Comparison of ENCODE assay signal across 19 mouse cellular contexts in the genomic region with DNA sequence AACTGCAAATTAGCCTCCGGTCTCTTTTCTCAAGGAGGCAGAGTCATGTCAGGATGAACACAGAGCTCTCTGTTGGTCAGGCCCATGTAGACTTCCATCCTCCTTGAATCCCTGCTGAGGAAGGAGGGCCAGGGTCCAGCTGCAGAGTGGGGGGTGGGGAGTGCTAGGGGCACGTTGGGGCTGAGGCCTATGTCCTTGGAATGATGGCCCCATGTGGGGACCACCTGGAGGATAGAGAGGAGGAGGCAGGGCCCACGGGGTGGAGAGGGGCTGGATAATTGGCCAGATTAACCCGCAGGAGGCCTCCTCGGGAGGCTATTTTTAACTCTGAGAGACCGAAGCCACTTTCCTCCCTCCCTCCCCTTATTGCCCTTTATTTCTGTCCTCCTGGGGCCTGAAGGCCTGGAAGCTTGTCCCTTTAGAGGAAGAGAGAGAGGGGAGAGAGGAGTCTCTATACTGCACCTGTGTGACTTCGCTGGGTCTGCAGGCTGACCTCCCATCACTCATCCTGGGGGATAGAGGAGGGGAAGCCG. TPM values are rescaled to one million over a fixed set of nuclear protein-coding genes. Genes with fewer than 3 reads are reported as not detected.
DNase-seq lines count a peak whose midpoint lies in the region; ATAC-seq and TF ChIP-seq lines count a peak whose summit lies in the region.
"Had no signal": no experiment of that assay in that cellular context is flagged by ENCODE, and none has a peak within 500 bp of the region (broad histone marks: within the 10 kb centered on the region; RNA-seq: fewer than 3 reads in every experiment).

No protein-coding gene starts in this region.

- peaks cover 4% of the 10 kb centered on the region; the same call in 1 of the 2 replicates for H3K27me3 ChIP-seq in midbrain, embryonic 14.5 days (ENCODE audit: control insufficient read depth, insufficient read depth, low read length)
- H3K27me3 ChIP-seq in midbrain, embryonic 15.5 days (replicated peaks) = peaks cover 3% of the 10 kb centered on the region; the same call in 1 of the 2 replicates
- peaks cover 39% of the 10 kb centered on the region for H3K27me3 ChIP-seq in heart, embryonic 13.5 days (replicated peaks)
- H3K27me3 ChIP-seq in limb, embryonic 10.5 days (ENCODE audit: low read depth, poor library complexity, severe bottlenecking) = peaks cover 43% of the 10 kb centered on the region
- peaks cover 24% of the 10 kb centered on the region for H3K27me3 ChIP-seq in neural tube, embryonic 15.5 days (replicated peaks)

- WGBS in midbrain, embryonic 14.5 days = 12% methylated on average over 8 of the region's 8 CpGs
- WGBS in midbrain, embryonic 15.5 days = 11% methylated on average over 8 of the region's 8 CpGs
- 17% methylated on average over 8 of the region's 8 CpGs for WGBS in heart, embryonic 13.5 days
- WGBS in limb, embryonic 10.5 days = 15% methylated on average over 8 of the region's 8 CpGs
- WGBS in neural tube, embryonic 15.5 days = 13% methylated on average over 8 of the region's 8 CpGs

- H3K4me3 ChIP-seq in gastrocnemius, adult 2 months = no peak overlapping the region; the same call in 1 of the 2 replicates
- no peak overlapping the region for H3K4me3 ChIP-seq in midbrain, embryonic 14.5 days (replicated peaks; ENCODE audit: low read depth, low read length)
- H3K4me3 ChIP-seq in midbrain, embryonic 15.5 days = no peak overlapping the region
- H3K4me3 ChIP-seq in heart, embryonic 13.5 days = no peak overlapping the region
- H3K4me3 ChIP-seq in limb, embryonic 10.5 days = 0 out of 2 replicates have a peak overlapping the region, but pooled peaks have one; percentile 5
- H3K4me3 ChIP-seq in neural tube, embryonic 15.5 days (replicated peaks) = no peak overlapping the region
- H3K4me3 ChIP-seq: midbrain, embryonic 12.5 days; myocyte had no signal

- no peaks in the 10 kb centered on the region for H3K9me3 ChIP-seq in midbrain, embryonic 14.5 days (ENCODE audit: control insufficient read depth, low read length)
- no peaks in the 10 kb centered on the region for H3K9me3 ChIP-seq in midbrain, embryonic 15.5 days
- H3K9me3 ChIP-seq in heart, embryonic 13.5 days = no peaks in the 10 kb centered on the region
- no peaks in the 10 kb centered on the region for H3K9me3 ChIP-seq in limb, embryonic 10.5 days (replicated peaks)
- H3K9me3 ChIP-seq in neural tube, embryonic 15.5 days (replicated peaks) = no peaks in the 10 kb centered on the region
- H3K9me3 ChIP-seq: G1E; midbrain, embryonic 12.5 days had no signal

- no peak for TF ChIP-seq CTCF in gastrocnemius, adult 2 months (IDR thresholded peaks at IDR 0.05)

- ATAC-seq in midbrain, embryonic 14.5 days (ENCODE audit: low FRiP score, low TSS enrichment) = no peak
- ATAC-seq in midbrain, embryonic 15.5 days (replicated peaks) = no peak
- ATAC-seq in heart, embryonic 13.5 days (ENCODE audit: extremely low read depth, insufficient number of reproducible peaks, low FRiP score, low TSS enrichment) = no peak
- no peak for ATAC-seq in neural tube, embryonic 15.5 days (ENCODE audit: low FRiP score)
- ATAC-seq: activated CD4-positive, CD25-positive, alpha-beta regulatory T cell, adult 4 months; lung, postnatal 0 days had no signal

- no peak for DNase-seq in gastrocnemius, adult 2 months
- no peak for DNase-seq in gastrocnemius, postnatal 36 days
- DNase-seq in midbrain, embryonic 14.5 days = no peak
- no peak for DNase-seq in limb, embryonic 10.5 days (ENCODE audit: low spot score)
- no peak for DNase-seq in adrenal gland, adult (ENCODE audit: inconsistent age in 2 of 2, low spot score in 1 of 2)
- DNase-seq: adrenal gland, postnatal 36 days; gastrocnemius, postnatal 10 days; kidney, adult 11 months; liver had no signal

- H3K4me2 ChIP-seq in midbrain, embryonic 14.5 days (ENCODE audit: low read length) = no peak overlapping the region
- no peak overlapping the region for H3K4me2 ChIP-seq in midbrain, embryonic 15.5 days
- H3K4me2 ChIP-seq in heart, embryonic 13.5 days = peak overlapping the region; percentile 34; the same call in 1 of the 2 replicates
- no peak overlapping the region for H3K4me2 ChIP-seq in neural tube, embryonic 15.5 days
- H3K4me2 ChIP-seq: midbrain, embryonic 12.5 days had no signal

- 0 out of 2 replicates have a peak overlapping the region, but pooled peaks have one; percentile 20 for H3K9ac ChIP-seq in midbrain, embryonic 14.5 days (replicated peaks; ENCODE audit: low read length)
- H3K9ac ChIP-seq in midbrain, embryonic 15.5 days = no peak overlapping the region
- peak overlapping the region; percentile 54; the same call in 1 of the 2 replicates for H3K9ac ChIP-seq in heart, embryonic 13.5 days
- H3K9ac ChIP-seq in neural tube, embryonic 15.5 days (replicated peaks) = no peak overlapping the region
- H3K9ac ChIP-seq: midbrain, embryonic 12.5 days had no signal

- 0 out of 2 replicates have a peak, but pooled peaks cover 8% of the 10 kb centered on the region for H3K4me1 ChIP-seq in midbrain, embryonic 14.5 days (ENCODE audit: control insufficient read depth, insufficient read depth, low read length)
- H3K4me1 ChIP-seq in midbrain, embryonic 15.5 days = peaks cover 7% of the 10 kb centered on the region
- peaks cover 38% of the 10 kb centered on the region for H3K4me1 ChIP-seq in heart, embryonic 13.5 days
- peaks cover 37% of the 10 kb centered on the region for H3K4me1 ChIP-seq in limb, embryonic 10.5 days
- peaks cover 15% of the 10 kb centered on the region for H3K4me1 ChIP-seq in neural tube, embryonic 15.5 days

- H3K36me3 ChIP-seq in midbrain, embryonic 14.5 days (ENCODE audit: control insufficient read depth, insufficient read depth, low read length) = no peaks in the 10 kb centered on the region
- no peaks in the 10 kb centered on the region for H3K36me3 ChIP-seq in midbrain, embryonic 15.5 days (replicated peaks)
- H3K36me3 ChIP-seq in heart, embryonic 13.5 days = no peaks in the 10 kb centered on the region
- no peaks in the 10 kb centered on the region for H3K36me3 ChIP-seq in limb, embryonic 10.5 days
- H3K36me3 ChIP-seq in neural tube, embryonic 15.5 days = no peaks in the 10 kb centered on the region
- H3K36me3 ChIP-seq: G1E; midbrain, embryonic 12.5 days had no signal

- intact Hi-C loops in gastrocnemius, adult 2 months (cut with DNase I) = no loop called here
- intact Hi-C loops in gastrocnemius, postnatal 36 days (cut with DNase I) = no loop called here

- H3K27ac ChIP-seq in gastrocnemius, adult 2 months = peak overlapping the region; percentile 75
- H3K27ac ChIP-seq in midbrain, embryonic 14.5 days (replicated peaks; ENCODE audit: low read depth, low read length) = no peak overlapping the region
- no peak overlapping the region for H3K27ac ChIP-seq in midbrain, embryonic 15.5 days
- H3K27ac ChIP-seq in heart, embryonic 13.5 days (replicated peaks) = peak overlapping the region; percentile 88
- peak overlapping the region; percentile 47; the same call in 1 of the 2 replicates for H3K27ac ChIP-seq in limb, embryonic 10.5 days
- no peak overlapping the region for H3K27ac ChIP-seq in neural tube, embryonic 15.5 days (replicated peaks)
- H3K27ac ChIP-seq: midbrain, embryonic 12.5 days; stomach, postnatal 0 days had no signal

RNA-seq across cellular contexts. Expression of a gene that starts 5.4 kb away (rescaled TPM):
- total RNA-seq in gastrocnemius, adult 2 months (2021) = 10 to 100 TPM; 50.4 to 65.8 TPM
- 10 to 100 TPM; 56.1 to 69.0 TPM for total RNA-seq in gastrocnemius, postnatal 36 days (2021)
- 2.8 and 2.9 TPM in 2 replicates for polyA plus RNA-seq in midbrain, embryonic 14.5 days (2014; fragmentation: Nextera tagmentation; extraction: Ambion mirVana)
- polyA plus RNA-seq in midbrain, embryonic 15.5 days (2015; fragmentation: Nextera tagmentation; extraction: Ambion mirVana) = 4.6 and 4.7 TPM in 2 replicates
- polyA plus RNA-seq in heart, embryonic 13.5 days (2015; fragmentation: Nextera tagmentation; extraction: Ambion mirVana) = 2.6 and 3.0 TPM in 2 replicates
- 0.11 and 0.25 TPM in 2 replicates for polyA plus RNA-seq in limb, embryonic 10.5 days (2016; fragmentation: Nextera tagmentation; extraction: Ambion mirVana)
- polyA plus RNA-seq in neural tube, embryonic 15.5 days (2015; fragmentation: Nextera tagmentation; extraction: Ambion mirVana) = 3.2 and 3.8 TPM in 2 replicates
- total RNA-seq: G1E; hematopoietic stem cell, adult 5-6 weeks had no signal
- polyA plus RNA-seq: activated CD4-positive, CD25-positive, alpha-beta regulatory T cell, adult 4 months; G1E had no signal

Comparison
In these comparisons a context has a peak if more than half of its experiments do, and no peak if none do; other contexts are left out.
1. H3K9ac ChIP-seq: peak in midbrain, embryonic 14.5 days (single experiment) and heart, embryonic 13.5 days (single experiment); none in midbrain, embryonic 15.5 days (single experiment) and neural tube, embryonic 15.5 days (single experiment).
2. H3K27ac ChIP-seq: peak in gastrocnemius, adult 2 months (single experiment), heart, embryonic 13.5 days (single experiment) and limb, embryonic 10.5 days (single experiment); none in midbrain, embryonic 14.5 days (single experiment), midbrain, embryonic 15.5 days (single experiment) and neural tube, embryonic 15.5 days (single experiment).